Mouse (Mus musculus) bone marrow, adult 2 months (tissue): ENCODE data around the gene Padi4.

Experiments used
- CTCF ChIP-seq: fragments of 200-500 bp; IDR thresholded peaks from 2 replicates; pipeline ENCODE4 v1.5.1; 2011; ENCODE audit warnings: low read length, control low read depth; ENCODE audit not compliant: control insufficient read depth, insufficient read depth
- POLR2A ChIP-seq: fragments of 200-500 bp; IDR thresholded peaks from 2 replicates; pipeline ENCODE4 v1.6.1; 2011; ENCODE audit warnings: low read depth, mild to moderate bottlenecking, control low read depth, low read length, borderline replicate concordance; ENCODE audit not compliant: control insufficient read depth

DNA sequence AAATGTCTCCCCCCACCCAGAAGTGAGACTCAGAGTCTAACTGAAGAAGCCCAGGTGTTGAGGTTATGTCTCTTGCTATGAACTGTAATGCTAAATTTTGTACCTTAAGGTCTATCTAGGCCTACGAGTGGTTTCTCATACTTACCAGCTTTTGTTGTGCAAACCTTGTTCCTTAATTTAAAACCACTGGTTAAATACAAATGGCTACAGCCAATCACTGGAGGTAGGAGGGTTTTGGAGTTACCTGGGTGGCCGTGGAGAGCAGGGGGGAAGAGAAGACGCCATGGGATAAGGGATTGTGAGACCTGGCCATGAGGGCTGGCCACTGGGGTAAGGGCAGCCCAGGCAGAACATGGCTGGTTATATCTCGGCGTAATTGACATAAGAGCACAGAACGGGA is 14.2 kb upstream of the Padi4 start:
- no peak for TF ChIP-seq CTCF
- TF ChIP-seq POLR2A: no peak
